Mouse (Mus musculus): ENCODE measurements at regions not wholly inside any gene's neighbourhood (a gene's known extent, or its start where the extent isn't known, plus 50 kb on each side); places are given as distances from the start of the nearest gene placed in this dataset.

DNA sequence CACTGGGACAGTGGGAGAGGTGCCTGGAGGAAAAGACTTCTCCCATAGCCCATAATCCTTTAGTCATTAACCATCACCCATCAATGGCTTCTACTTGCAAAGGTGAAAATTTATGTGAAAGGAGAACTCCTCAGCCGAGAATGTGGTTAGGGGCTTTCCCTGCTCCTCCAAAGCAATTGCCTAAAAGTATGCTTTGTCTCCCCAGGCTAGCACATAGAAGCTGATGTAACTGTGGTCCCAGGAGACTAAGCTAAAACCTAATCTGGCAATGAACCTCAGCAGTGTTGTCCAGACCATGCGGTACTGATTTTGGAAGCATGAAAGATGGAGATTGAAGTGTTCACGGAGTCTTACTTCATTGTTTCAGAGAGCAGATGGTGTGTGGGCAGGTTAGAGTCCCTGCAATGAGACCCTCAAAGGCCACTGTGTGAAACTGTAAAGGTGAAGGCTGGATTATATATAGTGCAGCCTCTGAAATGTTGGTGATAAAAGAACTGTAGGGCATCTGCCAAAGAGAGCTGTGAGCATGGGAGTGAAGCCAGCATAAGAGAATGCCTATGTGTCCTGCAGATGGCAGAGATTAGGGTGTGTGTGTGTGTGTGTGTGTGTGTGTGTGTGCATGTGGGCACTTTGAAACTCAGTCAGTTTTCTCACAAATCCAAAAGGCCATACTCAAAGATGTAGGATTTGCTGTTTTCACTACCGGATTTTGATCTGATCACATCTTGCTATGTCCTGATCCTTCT lies 289.6 kb upstream of the Fermt1 start:
- Histone ChIP-seq H3K9ac (no peak overlapping the region), H3K9me3 (replicated peaks) (no peaks in the 10 kb centered on the region), H3K4me3 (replicated peaks) (no peak overlapping the region), H3K4me2 (no peak overlapping the region), H3K36me3 (no peaks in the 10 kb centered on the region), H3K27me3 (no peaks in the 10 kb centered on the region), H3K4me1 (replicated peaks) (no peaks in the 10 kb centered on the region), H3K27ac (no peak overlapping the region)
- ATAC-seq (ENCODE audit: low read depth) (no peak), DNase-seq (no peak)
- WGBS (ENCODE audit: insufficient replicate concordance), result 60% methylated on average over 4 of the region's 4 CpGs

DNA sequence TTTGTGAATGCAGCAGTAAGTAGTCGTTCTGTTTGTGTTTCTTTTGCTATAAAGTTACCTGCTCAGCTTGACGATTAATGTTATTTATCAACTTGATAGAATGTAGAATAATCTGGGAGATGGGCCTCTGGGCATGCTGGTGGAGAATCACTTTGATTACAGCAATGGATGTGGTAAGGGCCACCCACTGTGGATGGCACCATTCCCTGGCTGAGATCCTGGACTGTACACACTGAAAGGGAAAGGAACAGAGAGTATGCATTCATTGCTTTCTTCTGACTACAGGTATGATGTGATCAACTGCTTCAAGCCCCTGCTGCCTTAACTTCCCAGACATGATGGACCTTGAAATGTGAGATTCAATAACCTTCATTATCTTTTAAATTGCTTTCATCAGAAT lies 299.8 kb upstream of the Bmp2 start:
- Histone ChIP-seq H3K4me3 (replicated peaks) (no peak overlapping the region), H3K27me3 (no peaks in the 10 kb centered on the region), H3K27ac (no peak overlapping the region), H3K36me3 (no peaks in the 10 kb centered on the region), H3K9ac (no peak overlapping the region), H3K9me3 (replicated peaks) (no peaks in the 10 kb centered on the region), H3K4me2 (no peak overlapping the region), H3K4me1 (replicated peaks) (no peaks in the 10 kb centered on the region)
- 55% methylated on average over 2 of the region's 2 CpGs for WGBS (ENCODE audit: insufficient replicate concordance)
- no peak for ATAC-seq (ENCODE audit: low read depth)
- no peak for DNase-seq

DNA sequence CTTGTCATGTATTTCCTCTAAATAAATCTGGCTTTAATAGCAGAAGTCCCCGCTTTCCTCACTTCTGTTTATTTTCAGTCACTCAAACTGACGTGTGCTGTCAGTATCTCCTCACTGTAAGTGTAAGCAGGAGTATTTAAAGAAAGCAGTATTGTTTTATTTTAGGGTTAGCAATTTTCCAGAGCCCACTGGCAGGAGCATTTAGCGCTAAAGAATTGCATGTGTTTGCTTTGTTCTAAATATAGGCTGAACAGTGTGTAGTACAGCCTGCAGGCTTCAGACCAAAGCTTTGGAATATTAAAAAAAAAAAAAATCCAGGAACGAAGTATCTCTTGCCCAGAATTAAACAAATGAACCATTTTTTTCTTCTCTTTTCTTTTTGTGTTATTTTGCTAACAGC lies 277.5 kb upstream of the Bmp2 start:
- Histone ChIP-seq H3K27ac (no peak overlapping the region), H3K36me3 (no peaks in the 10 kb centered on the region), H3K4me2 (no peak overlapping the region), H3K9me3 (replicated peaks) (no peaks in the 10 kb centered on the region), H3K4me3 (replicated peaks) (no peak overlapping the region), H3K4me1 (replicated peaks) (no peaks in the 10 kb centered on the region), H3K9ac (no peak overlapping the region), H3K27me3 (no peaks in the 10 kb centered on the region)
- DNase-seq (no peak), ATAC-seq (ENCODE audit: low read depth) (no peak)
- 48% methylated on average over 4 of the region's 4 CpGs for WGBS (ENCODE audit: insufficient replicate concordance)

DNA sequence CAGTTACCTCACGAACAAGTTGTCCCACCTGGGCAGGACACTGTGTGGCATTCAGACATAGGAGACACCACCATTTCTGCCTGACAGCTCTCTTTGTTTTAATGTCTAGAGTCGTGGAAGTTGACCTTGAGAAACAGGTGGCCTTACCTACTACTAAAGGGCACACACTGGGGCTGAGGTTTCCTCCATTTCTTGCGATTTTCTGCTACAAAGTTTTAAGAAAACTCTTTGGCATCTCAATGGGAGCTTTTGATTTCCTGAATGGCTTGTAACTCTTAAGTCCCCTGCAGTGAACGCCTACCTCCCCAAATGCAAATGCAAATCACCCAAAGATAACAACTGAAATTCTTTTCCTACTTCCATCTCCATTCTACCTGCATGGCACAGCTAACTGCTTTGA lies 273.4 kb upstream of the Bmp2 start:
- H3K36me3 ChIP-seq, result no peaks in the 10 kb centered on the region

DNA sequence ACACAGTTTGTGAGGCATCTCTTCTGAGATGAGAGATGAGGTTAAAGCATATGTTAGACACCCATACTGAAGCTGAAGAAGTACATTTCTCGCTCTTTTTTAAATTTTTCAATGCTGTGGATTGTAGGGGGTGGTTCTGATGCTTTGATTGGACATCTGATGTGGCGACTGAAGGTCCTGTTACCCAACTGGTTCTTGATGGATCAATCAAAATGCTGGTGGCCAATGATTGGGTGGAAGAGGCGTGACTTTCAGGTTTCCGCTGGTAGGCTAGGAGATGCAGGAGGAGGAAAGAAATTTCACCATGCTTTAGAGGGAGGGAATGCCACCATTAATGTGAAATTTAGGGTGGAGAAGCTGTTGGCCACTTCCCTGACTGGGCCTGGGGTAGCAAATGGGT lies 272.7 kb upstream of the Bmp2 start:
- 67% methylated on average over 4 of the region's 4 CpGs for WGBS (ENCODE audit: insufficient replicate concordance)
- Histone ChIP-seq H3K9me3 (replicated peaks) (no peaks in the 10 kb centered on the region), H3K4me2 (no peak overlapping the region), H3K36me3 (no peaks in the 10 kb centered on the region), H3K27me3 (no peaks in the 10 kb centered on the region), H3K9ac (no peak overlapping the region), H3K4me1 (replicated peaks) (no peaks in the 10 kb centered on the region), H3K27ac (no peak overlapping the region), H3K4me3 (replicated peaks) (no peak overlapping the region)
- no peak for ATAC-seq (ENCODE audit: low read depth)
- no peak for DNase-seq

More for the DNA sequence above, 273.4 kb upstream of the Bmp2 start:
- no peak overlapping the region for H3K9ac ChIP-seq
- no peaks in the 10 kb centered on the region for H3K27me3 ChIP-seq
- H3K27ac ChIP-seq, result no peak overlapping the region
- DNase-seq (no peak), ATAC-seq (ENCODE audit: low read depth) (no peak)
- H3K4me1 ChIP-seq (replicated peaks), result no peaks in the 10 kb centered on the region
- 43% methylated on average over 4 of the region's 4 CpGs for WGBS (ENCODE audit: insufficient replicate concordance)
- no peaks in the 10 kb centered on the region for H3K9me3 ChIP-seq (replicated peaks)
- no peak overlapping the region for H3K4me2 ChIP-seq
- no peak overlapping the region for H3K4me3 ChIP-seq (replicated peaks)

DNA sequence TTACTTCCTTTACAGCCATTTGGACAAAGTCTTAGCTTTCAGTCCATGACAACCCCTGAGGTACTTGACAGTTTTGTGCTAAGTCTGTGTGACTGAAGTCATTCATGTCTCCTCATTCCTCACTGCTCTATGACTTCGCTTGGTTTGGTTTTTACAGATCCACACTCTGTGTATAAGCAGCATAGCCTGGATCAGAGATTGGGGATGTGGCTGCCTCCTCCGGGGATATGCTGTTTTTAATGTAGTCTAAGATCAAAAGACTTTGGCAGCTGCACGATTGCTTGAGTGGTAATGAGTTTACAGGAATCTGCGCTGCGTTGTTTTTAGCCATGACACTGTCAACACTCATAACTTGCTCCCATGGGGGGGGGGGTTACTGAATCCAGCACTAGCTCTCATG lies 269.3 kb upstream of the Bmp2 start:
- Histone ChIP-seq H3K9me3 (replicated peaks) (no peaks in the 10 kb centered on the region), H3K36me3 (no peaks in the 10 kb centered on the region), H3K9ac (no peak overlapping the region), H3K27ac (no peak overlapping the region), H3K4me3 (replicated peaks) (no peak overlapping the region), H3K4me1 (replicated peaks) (no peaks in the 10 kb centered on the region), H3K4me2 (no peak overlapping the region), H3K27me3 (no peaks in the 10 kb centered on the region)
- ATAC-seq (ENCODE audit: low read depth) (no peak), DNase-seq (no peak)
- 67% methylated on average over 5 of the region's 5 CpGs for WGBS (ENCODE audit: insufficient replicate concordance)

DNA sequence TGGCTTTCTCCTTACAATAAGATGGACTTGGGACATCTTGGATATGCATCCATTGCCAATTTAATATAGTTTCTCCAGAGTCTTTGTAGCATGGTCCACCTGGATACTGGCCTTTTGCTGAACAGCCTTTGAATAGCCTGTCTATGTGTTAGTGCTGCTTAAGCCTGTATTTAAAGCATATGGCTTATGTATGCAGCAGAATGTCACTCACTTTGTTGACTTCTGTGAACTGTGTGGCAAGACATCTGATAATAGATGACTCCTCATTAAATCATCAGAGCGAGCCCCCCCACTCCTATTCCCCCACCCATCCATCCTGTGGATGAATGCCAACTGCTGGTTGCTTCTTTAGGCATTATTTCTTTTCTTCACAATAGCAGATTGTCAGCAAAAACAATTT lies 268.2 kb upstream of the Bmp2 start:
- H3K4me3 ChIP-seq (replicated peaks), result no peak overlapping the region
- no peak overlapping the region for H3K27ac ChIP-seq
- no peaks in the 10 kb centered on the region for H3K9me3 ChIP-seq (replicated peaks)
- no peaks in the 10 kb centered on the region for H3K4me1 ChIP-seq (replicated peaks)
- no peak for ATAC-seq (ENCODE audit: low read depth)
- DNase-seq, result no peak
- H3K27me3 ChIP-seq, result no peaks in the 10 kb centered on the region
- no peak overlapping the region for H3K4me2 ChIP-seq
- WGBS (ENCODE audit: insufficient replicate concordance), result 31% methylated on average over 1 of the region's 1 CpGs
- no peaks in the 10 kb centered on the region for H3K36me3 ChIP-seq
- no peak overlapping the region for H3K9ac ChIP-seq

DNA sequence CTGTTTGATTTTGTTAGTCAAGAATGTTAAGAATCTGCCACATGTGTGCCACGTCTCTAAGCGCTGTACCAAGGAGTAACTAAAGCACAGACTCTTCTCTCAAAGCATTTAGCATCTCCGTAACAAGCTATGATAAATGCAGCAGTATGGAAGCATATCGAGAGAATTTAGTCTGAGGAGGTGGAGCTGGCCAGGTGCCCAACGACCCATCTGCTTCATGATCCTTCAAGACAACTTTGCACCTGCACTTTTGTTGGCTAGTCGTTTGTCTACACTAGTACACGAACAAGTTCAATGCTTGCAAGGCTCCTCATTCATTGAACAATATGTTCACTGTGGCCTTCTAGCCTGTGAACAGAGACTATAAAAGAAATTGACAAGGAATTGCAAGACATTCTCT lies 257.8 kb upstream of the Bmp2 start:
- WGBS (ENCODE audit: insufficient replicate concordance), result 61% methylated on average over 7 of the region's 7 CpGs
- no peak for DNase-seq
- no peaks in the 10 kb centered on the region for H3K36me3 ChIP-seq
- no peaks in the 10 kb centered on the region for H3K4me1 ChIP-seq (replicated peaks)
- no peak overlapping the region for H3K4me3 ChIP-seq (replicated peaks)
- ATAC-seq (ENCODE audit: low read depth), result no peak
- H3K9ac ChIP-seq, result no peak overlapping the region
- no peaks in the 10 kb centered on the region for H3K27me3 ChIP-seq
- H3K27ac ChIP-seq, result no peak overlapping the region
- no peak overlapping the region for H3K4me2 ChIP-seq
- H3K9me3 ChIP-seq (replicated peaks), result no peaks in the 10 kb centered on the region

DNA sequence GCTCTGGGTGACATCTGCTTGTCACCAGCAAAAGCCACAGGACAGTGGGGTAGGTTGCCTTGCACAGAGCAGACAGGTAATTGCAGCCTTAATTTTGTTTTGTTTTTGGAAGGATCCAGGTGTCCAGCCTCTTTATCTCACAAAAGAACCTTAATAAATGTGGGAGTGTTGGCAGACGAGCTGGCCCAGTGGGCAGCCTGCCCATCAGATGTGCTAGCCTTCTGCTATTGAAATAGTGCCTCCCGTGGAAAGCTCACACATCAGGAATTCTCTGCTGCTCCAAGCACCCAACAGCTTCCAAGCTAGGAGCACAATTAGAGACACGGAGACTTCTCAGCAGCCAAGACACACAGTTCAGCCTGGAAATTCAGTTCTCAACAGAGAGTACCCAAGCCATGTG lies 246.0 kb upstream of the Bmp2 start:
- no peak for DNase-seq
- WGBS (ENCODE audit: insufficient replicate concordance), result 58% methylated on average over 3 of the region's 3 CpGs
- H3K4me3 ChIP-seq (replicated peaks), result no peak overlapping the region

DNA sequence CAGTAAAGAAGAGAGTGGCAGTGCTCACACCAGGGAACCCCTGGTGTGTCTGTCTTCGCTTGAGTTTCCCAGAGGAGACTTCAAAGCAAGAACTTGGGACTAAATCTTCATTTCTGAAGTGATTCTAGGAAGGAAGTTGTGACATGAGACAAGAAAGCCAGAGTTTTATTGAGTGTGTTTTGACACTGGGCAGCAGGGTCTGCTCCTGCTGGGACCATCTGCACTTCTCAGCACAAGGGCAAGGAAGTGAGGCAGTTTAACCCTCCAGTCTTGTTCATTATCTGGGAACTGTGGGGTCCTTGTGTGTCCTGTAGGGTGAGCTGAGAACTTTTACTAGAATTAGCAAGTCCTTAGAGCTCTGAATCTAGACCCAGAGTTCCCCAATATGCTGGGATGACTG lies 241.0 kb upstream of the Bmp2 start:
- Histone ChIP-seq H3K27me3 (no peaks in the 10 kb centered on the region), H3K4me2 (no peak overlapping the region), H3K36me3 (no peaks in the 10 kb centered on the region), H3K4me3 (replicated peaks) (no peak overlapping the region), H3K4me1 (replicated peaks) (no peaks in the 10 kb centered on the region), H3K9ac (no peak overlapping the region), H3K9me3 (replicated peaks) (no peaks in the 10 kb centered on the region), H3K27ac (no peak overlapping the region)
- ATAC-seq (ENCODE audit: low read depth), result no peak
- 27% methylated on average over 1 of the region's 1 CpGs for WGBS (ENCODE audit: insufficient replicate concordance)
- DNase-seq, result no peak

More for the DNA sequence above, 246.0 kb upstream of the Bmp2 start:
- Histone ChIP-seq H3K27me3 (no peaks in the 10 kb centered on the region), H3K4me1 (replicated peaks) (no peaks in the 10 kb centered on the region), H3K4me2 (no peak overlapping the region), H3K9ac (no peak overlapping the region), H3K27ac (no peak overlapping the region), H3K36me3 (no peaks in the 10 kb centered on the region), H3K9me3 (replicated peaks) (no peaks in the 10 kb centered on the region)
- ATAC-seq (ENCODE audit: low read depth), result no peak

DNA sequence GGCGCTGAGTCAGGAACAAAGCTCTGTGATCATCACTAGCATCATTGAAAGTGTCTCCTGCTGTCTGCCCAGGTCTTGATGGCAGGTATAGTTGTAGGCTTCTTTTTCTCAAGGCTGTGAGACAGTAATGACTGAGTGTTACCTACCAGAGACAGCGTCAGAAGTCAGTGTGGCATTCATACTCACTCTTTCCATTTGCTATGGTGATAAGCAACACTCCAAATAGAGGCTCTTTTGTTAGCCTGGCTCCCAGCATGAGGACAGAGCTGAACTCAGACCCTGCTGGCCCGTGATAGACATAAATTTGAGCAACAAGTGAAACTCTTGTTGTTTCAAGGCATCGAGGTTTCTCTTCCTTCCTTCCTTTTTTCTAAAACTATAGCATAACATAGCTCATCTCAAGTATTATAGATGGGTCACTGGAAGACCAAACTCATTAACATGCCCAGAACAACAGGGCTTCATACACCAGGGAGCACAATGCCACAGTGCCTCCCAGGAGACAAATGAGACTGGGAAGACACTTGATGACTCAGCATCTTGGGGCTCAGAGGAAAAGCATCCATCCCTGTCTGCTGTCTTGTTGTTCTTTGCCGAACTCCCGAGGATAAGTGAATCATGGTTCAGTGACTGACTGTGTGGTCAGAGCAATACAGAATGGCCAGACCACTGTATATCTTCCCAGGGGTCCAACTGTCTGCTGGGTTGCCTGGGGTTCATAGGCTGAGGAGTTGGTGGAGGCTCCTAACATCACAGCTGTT lies 225.5 kb upstream of the Bmp2 start:
- no peak overlapping the region for H3K4me2 ChIP-seq
- no peaks in the 10 kb centered on the region for H3K36me3 ChIP-seq
- no peak for ATAC-seq (ENCODE audit: low read depth)
- no peak for DNase-seq
- no peak overlapping the region for H3K9ac ChIP-seq
- H3K4me3 ChIP-seq (replicated peaks), result no peak overlapping the region
- H3K27me3 ChIP-seq, result no peaks in the 10 kb centered on the region
- WGBS (ENCODE audit: insufficient replicate concordance), result 42% methylated on average over 6 of the region's 6 CpGs
- H3K9me3 ChIP-seq (replicated peaks), result no peaks in the 10 kb centered on the region
- no peak overlapping the region for H3K27ac ChIP-seq
- H3K4me1 ChIP-seq (replicated peaks), result no peaks in the 10 kb centered on the region; the same call in 1 of the 2 replicates

DNA sequence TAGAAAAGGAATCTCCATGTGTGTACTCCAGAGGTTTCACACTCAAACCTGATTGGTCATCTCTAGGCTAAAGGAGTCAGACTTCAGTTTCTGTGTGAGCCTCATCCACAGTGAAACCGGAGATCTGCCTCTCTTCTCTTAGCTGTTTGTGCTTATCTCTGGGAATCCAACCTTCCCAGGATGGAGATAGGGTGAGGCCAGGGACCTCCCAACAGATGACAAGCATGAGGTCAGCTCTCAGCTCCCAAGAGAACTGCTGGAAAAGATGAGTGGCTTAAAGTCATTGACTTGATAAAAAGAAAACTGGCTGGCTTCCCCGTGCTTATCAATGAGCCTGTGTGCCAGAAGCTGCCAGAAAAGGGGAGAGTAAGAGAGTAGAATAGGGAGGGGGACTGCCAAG lies 224.3 kb upstream of the Bmp2 start:
- 16% methylated on average over 2 of the region's 2 CpGs for WGBS (ENCODE audit: insufficient replicate concordance)
- no peak overlapping the region for H3K9ac ChIP-seq
- DNase-seq (no peak), ATAC-seq (ENCODE audit: low read depth) (0 out of 2 replicates have a peak, but pooled peaks have one; percentile 15)
- no peak overlapping the region for H3K4me2 ChIP-seq
- no peak overlapping the region for H3K4me3 ChIP-seq (replicated peaks)
- H3K36me3 ChIP-seq, result no peaks in the 10 kb centered on the region
- H3K4me1 ChIP-seq (replicated peaks), result no peaks in the 10 kb centered on the region; the same call in 1 of the 2 replicates
- H3K27ac ChIP-seq, result no peak overlapping the region
- H3K9me3 ChIP-seq (replicated peaks), result no peaks in the 10 kb centered on the region
- H3K27me3 ChIP-seq, result no peaks in the 10 kb centered on the region
